Mouse (Mus musculus) neutrophil, adult 83 days (primary cell): ENCODE data around the gene Olfr195. TPM values are rescaled to one million over a fixed set of nuclear protein-coding genes. Genes with fewer than 3 reads are reported as not detected.

Experiments used
- total RNA-seq, 2 experiments: library from RNA; stranded (reverse); gene quantifications; one replicate each; pipeline ENCODE4 v1.2.4; 2023

Gene Olfr195
- not detected for total RNA-seq

GRCm38 (mm10) chr16:59146746-59147145 is at the start of gene Olfr195:
Gene Olfr195, plus strand, starts transcription at chr16:59147046.

GRCm38 (mm10) chr16:59111781-59112180 is 35.1 kb upstream of the Olfr195 start, which contains the start of gene Olfr193:
Gene Olfr193, minus strand, starts transcription at chr16:59111881.

GRCm38 (mm10) chr16:59120969-59121368 is 25.9 kb upstream of the Olfr195 start, which contains the start of gene Olfr194:
Gene Olfr194, minus strand, starts transcription at chr16:59121069.

GRCm38 (mm10) chr16:59170354-59170753 is 23.5 kb downstream of the Olfr195 start, which contains the start of gene Olfr196:
Gene Olfr196, minus strand, starts transcription at chr16:59170454.

Other genes with a start within 250 kb of the Olfr195 start
- gene Olfr181, start 218.3 kb upstream of the Olfr195 start, total RNA-seq = not detected
- not detected for gene Olfr180, start 217.7 kb upstream of the Olfr195 start, total RNA-seq
- gene Olfr183, start 151.7 kb upstream of the Olfr195 start, total RNA-seq = not detected
- not detected for gene Olfr186, start 116.8 kb upstream of the Olfr195 start, total RNA-seq
- not detected for gene Olfr187, start 107.3 kb upstream of the Olfr195 start, total RNA-seq
- gene Olfr190, start 69.0 kb upstream of the Olfr195 start, total RNA-seq = not detected
- gene Olfr191, start 57.2 kb upstream of the Olfr195 start, total RNA-seq = not detected
- gene Olfr193, start 35.2 kb upstream of the Olfr195 start, total RNA-seq = not detected
- gene Olfr194, start 26.0 kb upstream of the Olfr195 start, total RNA-seq = not detected
- gene Olfr196, start 23.4 kb downstream of the Olfr195 start, total RNA-seq = not detected
- gene Olfr198, start 56.5 kb downstream of the Olfr195 start, total RNA-seq = not detected
- gene Olfr199, start 72.7 kb downstream of the Olfr195 start, total RNA-seq = not detected
- gene Olfr201, start 125.6 kb downstream of the Olfr195 start, total RNA-seq = not detected
- not detected for gene Olfr202, start 139.7 kb downstream of the Olfr195 start, total RNA-seq
- not detected for gene Olfr203, start 151.8 kb downstream of the Olfr195 start, total RNA-seq
- not detected for gene Olfr204, start 171.2 kb downstream of the Olfr195 start, total RNA-seq
- gene Olfr205, start 184.1 kb downstream of the Olfr195 start, total RNA-seq = not detected
- gene Olfr206, start 202.2 kb downstream of the Olfr195 start, total RNA-seq = not detected
- gene Olfr209, start 216.9 kb downstream of the Olfr195 start, total RNA-seq = not detected